Mouse (Mus musculus) MEL (cell line): ENCODE measurements around the gene Rps10.

ENCODE experiments used
- CHD2 ChIP-seq: IDR thresholded peaks from 2 replicates; pipeline ENCODE4 v1.6.1; 2011; ENCODE audit warnings: low read length, improper control_type of control experiment
- CTCF ChIP-seq, 3 experiments: IDR thresholded peaks in 2 of 3; conservative IDR thresholded peaks in 1 of 3; 2 replicates each; pipeline ENCODE4 v1.5.1; 2011 to 2012; ENCODE audit warnings: low read length in 3 of 3, low read depth in 2 of 3, mild to moderate bottlenecking in 2 of 3, improper control_type of control experiment in 1 of 3, inconsistent platforms in 1 of 3, mixed read lengths in 1 of 3, moderate library complexity in 1 of 3; ENCODE audit not compliant: control insufficient read depth in 1 of 3, insufficient read depth in 1 of 3, poor library complexity in 1 of 3, severe bottlenecking in 1 of 3
- POLR2A ChIP-seq, 2 experiments: IDR thresholded peaks; 2 replicates each; pipeline ENCODE4 v1.6.1; 2011 to 2012; ENCODE audit warnings: low read length in 2 of 2, mild to moderate bottlenecking in 2 of 2, control low read depth in 1 of 2, improper control_type of control experiment in 1 of 2, low read depth in 1 of 2, moderate library complexity in 1 of 2; ENCODE audit not compliant: control insufficient read depth in 1 of 2, insufficient read depth in 1 of 2, poor library complexity in 1 of 2
- UBTF ChIP-seq: IDR thresholded peaks from 2 replicates; pipeline ENCODE4 v1.6.1; 2012; ENCODE audit warnings: low read depth, mild to moderate bottlenecking, inconsistent platforms, low read length, improper control_type of control experiment, moderate library complexity, borderline replicate concordance; ENCODE audit not compliant: insufficient read depth
- USF1 ChIP-seq: IDR thresholded peaks from 2 replicates; pipeline ENCODE4 v1.6.1; 2014; ENCODE audit warnings: low read depth, mild to moderate bottlenecking, inconsistent platforms, low read length, improper control_type of control experiment, moderate library complexity

- TF ChIP-seq UBTF (no peak), POLR2A (IDR thresholded peaks at IDR 0.05; ENCODE audit: control insufficient read depth in 1 of 2, insufficient read depth in 1 of 2, low read depth in 1 of 2, low read length in 2 of 2, poor library complexity in 1 of 2) (no peak), USF1 (no peak), CHD2 (no peak), CTCF (IDR thresholded peaks at IDR 0.05 in 2 of 3, conservative IDR thresholded peaks at IDR 0.05 in 1 of 3; ENCODE audit: control insufficient read depth in 1 of 3, insufficient read depth in 1 of 3, low read depth in 2 of 3, low read length in 3 of 3, poor library complexity in 1 of 3, severe bottlenecking in 1 of 3) (no peak)
These were observed 19.5 kb upstream of the Rps10 start for GRCm38 (mm10) chr17:27656011-27656399.
